Mouse (Mus musculus): ENCODE data around the gene Golm1.

The Golm1 gene

GRCm38 (mm10) chr13:59648598-59648997 lies 27.0 kb downstream of the Golm1 start:
- in situ Hi-C loops (cut with MboI; ENCODE audit: unreplicated experiment in 2 of 2), result no loop called here

DNA sequence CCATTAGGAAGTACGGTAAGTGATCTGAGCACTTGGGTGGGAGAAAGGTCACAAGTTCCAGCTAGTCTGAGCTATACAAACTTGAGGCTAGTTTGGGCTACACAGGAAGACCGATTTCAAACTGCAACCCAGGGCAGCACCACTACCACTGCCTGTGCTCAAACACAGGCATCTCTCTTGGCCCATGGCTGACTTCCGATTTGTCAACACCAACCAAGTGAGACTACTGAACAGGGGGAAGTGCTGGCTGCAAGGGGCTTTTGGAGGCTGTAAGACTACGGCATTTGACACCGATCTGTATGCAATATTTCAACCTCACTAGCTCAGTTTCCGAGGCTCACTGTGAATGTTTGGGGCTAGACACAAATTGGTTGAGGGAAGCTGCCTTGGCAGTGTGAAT lies 28.1 kb downstream of the Golm1 start:
- in situ Hi-C loops (cut with MboI; ENCODE audit: unreplicated experiment in 2 of 2), result no loop called here

DNA sequence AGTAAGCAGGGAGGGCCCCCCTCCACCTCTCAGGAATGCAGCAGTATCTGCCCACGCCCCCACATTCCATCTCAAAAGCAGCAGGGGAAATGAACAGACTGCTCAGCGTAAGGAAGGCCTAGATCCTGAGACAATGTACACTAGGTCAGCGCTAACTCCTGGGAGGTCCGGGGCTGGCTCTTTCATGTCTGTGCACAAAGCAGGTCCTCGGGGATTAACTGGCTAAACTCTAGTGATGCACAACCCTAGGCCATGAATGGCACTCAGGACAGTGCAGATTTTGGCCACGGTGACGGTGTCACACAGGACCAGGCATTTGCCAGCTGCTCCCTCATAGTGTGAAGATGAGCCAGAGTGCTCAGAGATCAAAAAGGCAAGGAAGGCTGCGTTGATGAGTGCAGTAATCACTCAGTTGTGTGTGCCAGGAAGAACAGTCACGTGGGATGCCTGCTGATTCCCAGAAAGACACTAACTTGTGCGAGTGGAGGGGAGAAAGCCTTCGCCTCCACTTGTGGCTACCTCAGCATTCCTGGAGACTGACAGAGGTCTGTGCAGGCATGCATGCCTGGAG lies 28.9 kb downstream of the Golm1 start:
- in situ Hi-C loops (cut with MboI; ENCODE audit: unreplicated experiment in 2 of 2), result no loop called here

DNA sequence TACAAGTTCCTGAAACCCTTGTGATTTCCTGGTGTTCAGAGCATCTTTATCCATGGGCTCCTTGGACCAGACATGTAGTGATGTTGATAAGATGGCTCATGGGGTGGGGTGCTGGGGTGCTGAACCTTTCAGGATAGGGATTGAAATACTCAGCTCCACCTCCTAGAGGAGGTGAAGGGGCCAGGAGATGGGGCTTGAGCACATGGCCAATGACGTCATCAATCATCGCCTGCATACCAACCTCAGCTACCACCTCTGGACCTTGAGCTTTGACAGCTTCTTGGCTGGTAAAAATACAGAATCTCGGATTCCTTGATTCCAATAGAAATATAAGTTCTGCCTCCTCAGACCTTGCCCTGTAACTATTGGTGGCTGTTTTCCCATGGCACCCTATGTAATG lies 30.1 kb downstream of the Golm1 start:
- in situ Hi-C loops (cut with MboI; ENCODE audit: unreplicated experiment in 2 of 2), result no loop called here

DNA sequence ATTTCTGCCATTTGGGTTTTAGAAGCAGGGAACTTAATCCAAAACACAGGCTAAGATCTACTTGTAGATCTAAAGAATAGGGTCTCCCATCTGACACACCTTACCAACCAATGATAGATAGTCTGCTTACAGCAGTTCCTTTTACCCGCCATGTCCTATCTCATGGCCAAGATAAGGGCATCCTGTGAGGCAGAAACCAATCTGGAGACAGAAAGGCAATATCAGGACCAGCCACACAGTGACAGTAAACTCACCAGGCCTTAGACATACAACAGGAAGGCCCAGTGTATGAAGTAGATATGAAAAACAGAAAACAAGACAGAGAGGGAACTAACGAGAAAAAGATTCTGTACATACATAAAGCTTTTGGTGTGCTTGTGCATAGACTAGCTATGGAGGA lies 32.8 kb downstream of the Golm1 start:
- in situ Hi-C loops (cut with MboI; ENCODE audit: unreplicated experiment in 2 of 2), result loop anchor here in 1 of 2 experiments (5.0 kb wide), 1 partner anchor 84 kb away; no protein-coding TSS in a partner anchor

- in situ Hi-C loops (cut with MboI; ENCODE audit: unreplicated experiment in 2 of 2), result loop anchor here in 1 of 2 experiments (5.0 kb wide), 1 partner anchor 87 kb away; no protein-coding TSS in a partner anchor
Measured at GRCm38 (mm10) chr13:59640178-59640440, 35.5 kb downstream of the Golm1 start.

DNA sequence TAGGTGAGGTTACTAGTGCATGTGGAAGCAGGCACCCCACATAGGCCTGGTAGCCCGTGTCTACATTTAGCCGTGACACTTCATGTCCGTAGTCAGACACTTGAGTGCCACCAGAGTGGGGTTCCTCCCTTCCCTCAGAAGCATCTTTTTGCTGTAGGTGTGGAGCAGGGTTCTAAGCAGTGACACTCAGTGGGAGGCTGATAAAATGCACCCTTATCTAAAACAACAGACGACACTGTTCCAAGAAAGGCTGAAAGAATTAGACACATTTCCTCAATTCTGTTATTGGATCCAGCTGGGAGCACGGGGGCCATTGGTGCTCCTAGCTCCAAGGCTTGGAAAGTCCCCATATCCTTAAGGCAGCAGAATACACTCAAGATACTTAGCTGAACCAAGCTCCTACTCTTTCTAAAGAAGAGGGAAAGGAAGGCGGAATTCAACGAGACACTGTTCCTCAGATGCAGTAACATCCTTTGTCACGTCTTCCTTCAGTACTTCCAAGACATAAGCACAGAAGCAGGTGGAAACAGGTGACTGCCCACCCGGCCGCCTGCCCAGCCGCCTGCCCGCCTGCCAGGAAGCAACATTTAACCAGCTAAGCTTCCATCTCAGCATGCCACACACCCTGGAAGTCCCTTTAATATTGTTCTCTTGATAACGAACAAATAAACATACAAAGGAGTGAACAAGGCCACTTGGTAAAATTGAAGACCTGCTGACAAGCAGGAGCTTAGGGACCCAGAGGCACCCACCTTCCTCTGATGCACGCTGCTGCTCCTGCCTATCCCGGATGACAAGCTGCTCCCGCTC lies 36.0 kb downstream of the Golm1 start:
- in situ Hi-C loops (cut with MboI; ENCODE audit: unreplicated experiment in 2 of 2), result loop anchor here in 1 of 2 experiments (5.0 kb wide), 1 partner anchor 88 kb away; no protein-coding TSS in a partner anchor

DNA sequence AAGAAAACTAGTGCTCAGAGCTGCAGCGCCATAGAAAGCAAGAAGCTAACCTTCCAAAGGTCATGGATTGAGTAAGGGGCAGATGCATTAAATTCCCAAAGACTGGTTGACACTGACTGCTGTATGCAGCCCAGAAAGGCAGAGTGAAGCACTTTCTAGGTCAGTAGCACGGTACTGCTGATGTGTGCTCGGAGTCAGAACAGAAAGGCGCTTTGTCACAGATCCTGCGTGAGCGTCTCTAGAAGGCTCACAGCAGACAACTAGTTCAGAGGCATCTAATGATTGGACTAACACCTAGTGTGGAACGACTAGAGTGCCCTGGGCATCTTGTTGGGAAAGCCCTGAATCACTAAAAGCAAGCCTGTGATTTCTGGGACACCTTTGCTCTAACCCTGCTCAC lies 37.8 kb downstream of the Golm1 start:
- in situ Hi-C loops (cut with MboI; ENCODE audit: unreplicated experiment in 2 of 2), result no loop called here

DNA sequence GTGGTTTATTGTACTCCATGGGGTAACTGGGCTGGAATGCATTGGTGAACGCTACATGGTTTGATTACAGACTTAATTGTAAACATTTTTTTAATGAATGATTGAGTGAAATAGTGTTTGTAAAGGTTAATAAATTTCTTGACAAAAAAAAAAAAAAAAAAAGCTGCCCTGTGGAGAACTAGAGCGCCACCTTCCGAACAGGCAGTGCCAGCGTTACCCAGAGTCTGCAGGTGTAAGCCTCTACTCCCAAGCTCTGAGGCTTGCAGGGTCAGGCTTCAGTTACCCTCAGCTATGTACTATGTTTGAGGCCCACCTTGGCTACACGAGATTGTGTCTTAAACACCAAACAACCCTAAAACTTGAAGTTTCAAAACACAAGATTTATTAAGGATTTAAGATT lies 41.0 kb downstream of the Golm1 start:
- in situ Hi-C loops (cut with MboI; ENCODE audit: unreplicated experiment in 2 of 2), result no loop called here

- in situ Hi-C loops (cut with MboI; ENCODE audit: unreplicated experiment in 2 of 2), result no loop called here
Measured at GRCm38 (mm10) chr13:59626739-59627138, 48.9 kb downstream of the Golm1 start.

GRCm38 (mm10) chr13:59624903-59625302 lies 50.7 kb downstream of the Golm1 start:
- in situ Hi-C loops (cut with MboI; ENCODE audit: unreplicated experiment in 2 of 2), result no loop called here

- in situ Hi-C loops (cut with MboI; ENCODE audit: unreplicated experiment in 2 of 2), result no loop called here
Measured at GRCm38 (mm10) chr13:59624389-59624788, 51.2 kb downstream of the Golm1 start.

DNA sequence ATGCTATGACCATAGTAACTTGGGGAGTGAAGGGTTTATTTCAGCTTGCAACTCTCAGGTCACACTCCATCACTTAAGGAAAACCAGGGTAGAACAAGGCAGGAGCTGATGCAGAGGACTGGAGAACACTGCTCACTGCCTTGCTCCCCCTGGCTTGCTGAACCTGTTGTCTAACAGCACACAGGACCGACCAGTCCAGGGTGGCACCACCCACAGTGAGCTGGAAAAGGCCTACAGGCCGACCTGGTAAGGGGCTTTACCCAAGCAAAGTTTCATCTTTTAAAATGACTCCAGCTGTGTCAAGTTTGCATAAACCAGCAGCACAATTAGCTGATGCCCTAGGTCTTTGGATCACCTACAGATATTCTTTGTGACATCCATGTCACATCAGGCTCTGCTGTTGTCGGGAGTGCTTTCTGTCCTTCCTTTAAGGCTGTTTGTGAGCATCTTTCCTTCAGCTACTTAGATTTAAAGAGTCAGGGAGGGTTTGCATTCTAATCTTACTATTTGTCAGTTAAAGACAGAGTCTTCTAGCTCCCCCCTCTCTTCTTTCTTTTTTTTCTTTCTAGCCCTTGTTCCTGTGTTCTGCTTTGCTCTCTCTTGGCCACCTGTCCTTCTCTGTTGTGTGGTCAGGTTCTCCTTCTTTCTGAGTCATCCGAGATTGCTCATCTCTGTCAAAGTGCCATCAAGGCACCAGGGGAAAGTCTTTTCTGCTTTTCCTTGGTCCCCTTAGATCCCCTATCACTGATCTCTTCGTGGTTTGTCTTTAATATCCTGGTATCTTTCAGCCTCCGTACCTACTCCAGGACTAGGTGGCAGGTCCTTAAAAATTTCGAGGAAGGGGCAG lies 53.7 kb downstream of the Golm1 start:
- in situ Hi-C loops (cut with MboI; ENCODE audit: unreplicated experiment in 2 of 2), result no loop called here

DNA sequence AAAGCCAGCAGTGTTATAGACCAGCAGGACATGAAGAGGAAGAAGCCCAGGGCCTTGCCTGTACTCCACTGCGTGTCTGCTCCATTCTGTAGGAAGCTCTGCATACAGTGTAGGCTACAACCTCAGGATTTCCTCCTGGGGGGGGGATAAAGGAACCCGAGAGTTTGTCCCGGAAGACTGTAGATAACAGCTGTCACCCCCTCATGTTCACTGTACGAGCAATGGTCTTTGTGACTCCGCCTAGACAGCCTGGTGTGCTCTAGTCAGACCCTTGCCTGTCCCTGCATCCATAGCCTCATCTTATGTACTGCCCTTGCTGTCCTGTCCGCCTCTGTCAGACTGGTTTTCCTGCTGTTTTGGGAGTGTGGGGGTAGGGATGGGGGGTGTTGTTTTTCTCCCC lies 57.1 kb downstream of the Golm1 start:
- in situ Hi-C loops (cut with MboI; ENCODE audit: unreplicated experiment in 2 of 2), result no loop called here

DNA sequence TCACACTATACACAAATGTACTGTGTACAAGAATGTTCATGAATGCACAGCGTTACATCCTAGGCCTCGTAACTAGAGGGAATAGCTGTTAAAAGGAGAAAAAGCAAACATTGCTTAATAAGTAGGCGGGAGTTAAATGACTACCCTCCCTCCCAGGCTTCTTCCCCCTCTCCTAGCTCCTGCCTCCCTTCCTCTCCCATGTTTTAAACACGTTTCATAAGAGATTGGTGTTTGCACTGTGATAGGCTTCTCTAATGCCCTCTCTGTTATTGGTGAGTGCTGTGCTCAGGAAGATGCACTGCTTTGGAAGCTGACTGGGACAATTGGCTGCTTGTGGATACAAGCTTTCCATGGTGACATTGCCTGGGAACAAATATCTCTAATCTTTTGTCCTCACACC lies 60.1 kb downstream of the Golm1 start:
- in situ Hi-C loops (cut with MboI; ENCODE audit: unreplicated experiment in 2 of 2), result no loop called here

DNA sequence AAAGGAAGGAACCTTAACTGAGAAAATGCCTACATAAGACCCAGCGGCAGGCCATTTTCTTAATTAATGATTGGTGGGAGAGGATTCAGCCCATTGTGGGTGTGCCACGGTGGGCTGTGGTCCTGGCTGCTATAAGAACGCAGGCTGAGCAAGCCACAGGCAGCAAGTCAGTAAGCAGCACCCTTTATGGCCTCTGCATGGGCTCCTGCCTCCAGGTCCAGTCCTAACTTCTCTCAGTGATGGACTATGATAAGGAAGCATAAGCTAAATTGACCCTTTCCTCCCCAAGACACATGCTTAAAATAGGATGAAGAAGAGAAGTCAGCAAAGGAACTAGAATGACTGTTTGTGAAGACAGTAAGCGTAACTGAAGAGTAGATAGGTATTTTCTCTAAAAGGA lies 60.5 kb downstream of the Golm1 start:
- in situ Hi-C loops (cut with MboI; ENCODE audit: unreplicated experiment in 2 of 2), result no loop called here

GRCm38 (mm10) chr13:59613868-59614267 lies 61.7 kb downstream of the Golm1 start:
- in situ Hi-C loops (cut with MboI; ENCODE audit: unreplicated experiment in 2 of 2), result no loop called here

DNA sequence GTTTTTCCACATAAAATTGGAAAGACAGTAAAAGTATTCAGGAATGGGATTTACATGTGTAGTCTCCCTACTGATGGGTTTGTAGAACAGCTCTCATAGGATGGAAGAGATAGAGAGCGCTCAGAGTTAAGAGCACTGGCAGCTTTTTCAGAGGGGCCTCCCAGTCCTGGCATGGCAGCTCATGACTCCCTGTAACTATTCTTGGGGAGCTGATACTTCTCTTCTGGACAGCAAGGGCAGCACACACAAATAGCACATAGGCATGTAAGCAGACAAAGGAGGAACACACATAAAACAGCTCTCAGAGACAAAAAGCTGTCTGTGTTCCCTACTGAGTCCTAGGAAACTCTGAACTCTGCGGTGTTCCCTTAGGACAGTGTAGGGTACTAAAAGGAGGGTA lies 65.2 kb downstream of the Golm1 start:
- in situ Hi-C loops (cut with MboI; ENCODE audit: unreplicated experiment in 2 of 2), result no loop called here

DNA sequence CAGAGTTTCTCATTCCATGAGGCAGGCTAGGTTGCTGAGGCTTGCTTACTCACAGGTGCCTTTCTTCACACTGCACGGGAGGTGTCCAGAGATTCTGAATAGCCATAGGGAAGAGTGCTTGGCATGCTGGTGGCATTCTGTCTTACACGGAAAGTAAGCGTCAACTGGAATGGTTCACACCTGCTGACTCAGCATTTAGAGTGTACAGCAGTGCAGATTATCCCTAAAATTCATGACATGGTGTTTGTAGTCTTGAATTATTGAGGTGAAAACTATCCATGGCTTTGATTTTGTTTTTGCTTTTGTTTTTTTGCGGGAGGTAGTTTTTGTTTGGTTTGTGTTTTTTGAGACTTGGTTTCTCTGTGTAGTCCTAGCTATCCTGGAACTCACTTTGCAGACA lies 65.7 kb downstream of the Golm1 start:
- in situ Hi-C loops (cut with MboI; ENCODE audit: unreplicated experiment in 2 of 2), result no loop called here

DNA sequence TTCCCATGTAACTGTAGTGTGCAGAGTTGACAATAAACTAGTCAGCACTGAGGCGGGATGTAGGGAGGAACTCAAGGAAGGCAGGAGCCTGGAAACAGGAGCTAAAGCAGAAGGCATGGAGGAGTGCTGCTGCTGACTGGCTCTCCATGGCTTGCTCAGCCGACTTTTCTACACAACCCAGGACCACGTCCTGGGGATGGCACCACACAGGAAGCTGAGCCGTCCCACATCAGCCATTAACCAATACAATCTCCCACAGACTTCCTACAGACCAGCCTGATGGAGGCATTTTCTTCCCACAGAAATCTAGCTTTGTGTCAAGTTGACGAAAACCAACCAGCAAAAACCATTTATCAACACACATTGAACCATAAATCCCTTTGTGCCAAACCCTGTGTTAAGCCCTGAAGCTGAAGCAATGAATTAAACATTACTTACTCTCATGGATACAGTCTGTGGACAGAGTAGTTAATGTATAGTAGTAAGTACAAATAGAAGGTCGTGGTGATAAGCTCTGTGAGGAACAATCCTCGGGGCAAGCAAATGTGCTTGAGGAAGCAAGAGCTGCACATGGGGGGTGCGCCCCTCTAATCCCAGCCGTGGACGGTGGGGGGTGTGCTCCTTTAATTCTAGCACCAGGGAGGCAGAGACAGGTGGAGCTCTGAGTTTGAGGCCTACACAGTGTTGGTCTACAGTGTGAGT lies 70.2 kb downstream of the Golm1 start:
- in situ Hi-C loops (cut with MboI; ENCODE audit: unreplicated experiment in 2 of 2), result no loop called here

DNA sequence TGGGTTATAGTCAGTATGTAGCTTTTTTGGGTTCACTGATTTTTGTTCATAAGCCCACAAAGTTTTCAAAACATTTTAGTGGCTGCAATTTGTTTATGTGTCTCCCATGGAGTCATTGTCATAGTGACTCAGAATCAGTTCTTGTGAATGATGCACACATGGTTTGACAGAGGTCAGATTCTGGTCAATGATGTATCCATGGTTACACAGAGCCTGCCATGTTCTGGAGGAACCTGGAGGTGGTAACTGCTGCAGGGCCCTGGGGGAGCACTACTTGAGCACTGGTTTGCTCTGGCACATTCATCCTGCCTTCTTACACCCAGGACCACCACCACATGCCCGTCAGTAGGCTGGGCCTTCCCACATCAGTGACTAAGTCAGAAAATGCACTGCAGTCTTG lies 71.1 kb downstream of the Golm1 start:
- in situ Hi-C loops (cut with MboI; ENCODE audit: unreplicated experiment in 2 of 2), result no loop called here

Data from v-Abl transformed pro-B cells (cell line).